Mouse (Mus musculus) bone marrow, adult 2 months (tissue): ENCODE data around the gene Fntb.

Experiments
- CTCF ChIP-seq: fragments of 200-500 bp; IDR thresholded peaks from 2 replicates; pipeline ENCODE4 v1.5.1; 2011; ENCODE audit warnings: low read length, control low read depth; ENCODE audit not compliant: control insufficient read depth, insufficient read depth
- POLR2A ChIP-seq: fragments of 200-500 bp; IDR thresholded peaks from 2 replicates; pipeline ENCODE4 v1.6.1; 2011; ENCODE audit warnings: low read depth, mild to moderate bottlenecking, control low read depth, low read length, borderline replicate concordance; ENCODE audit not compliant: control insufficient read depth

GRCm38 (mm10) chr12:76965876-76966275 is 200.5 kb downstream of the Fntb start:
- no peak for TF ChIP-seq CTCF
- no peak for TF ChIP-seq POLR2A
